Mouse (Mus musculus) kidney, adult 10 weeks (tissue): Measurements from ENCODE around the gene Bcl6. TPM values are rescaled to one million over a fixed set of nuclear protein-coding genes. Genes with fewer than 3 reads are reported as not detected.

Experiments
- polyA plus RNA-seq: library from polyadenylated mRNA; stranded (reverse); fragments of 350-450 nt; fragmentation: Illumina TruSeq; extraction: RNeasy Lipid Tissue Mini Kit (QIAGEN cat#74804); gene quantifications from one replicate; pipeline ENCODE4 v1.2.3, GENCODE M21; 2014; ENCODE audit warnings: low read depth, low replicate concordance

The Bcl6 gene
- 10.1 TPM for polyA plus RNA-seq

GRCm38 (mm10) chr16:23988466-23989208 is at the start of gene Bcl6, which contains the start of gene Gm37419:
Gene Bcl6 (minus strand): TSS chr16:23988852.
Gene Gm37419 (plus strand): TSS chr16:23988482.

GRCm38 (mm10) chr16:23932294-23932693 is 56.4 kb downstream of the Bcl6 start, which contains the start of gene Rtp2:
Gene Rtp2 (minus strand): TSS chr16:23932394.

Other genes with a start within 250 kb of the Bcl6 start
- gene Sst, start 97.9 kb downstream of the Bcl6 start, polyA plus RNA-seq: not detected
- not detected for gene Rtp2, start 56.5 kb downstream of the Bcl6 start, polyA plus RNA-seq
- gene Gm37419, start 370 bp downstream of the Bcl6 start, polyA plus RNA-seq: not detected